Mouse (Mus musculus) liver, embryonic 14.5 days (tissue): ENCODE measurements around the gene Ing4. TPM values are rescaled to one million over a fixed set of nuclear protein-coding genes. Genes with fewer than 3 reads are reported as not detected.

Experiments
- ATAC-seq: fragments of 200-750 bp; cut with Nextera tagmentation; 2 replicates; pipeline ENCODE4 v1.8.0; 2017; ENCODE audit warnings: moderate number of reproducible peaks, mild to moderate bottlenecking, moderate library complexity; ENCODE audit not compliant: insufficient read depth
- DNase-seq, 3 experiments: peaks; one replicate each; pipeline ENCODE4 v3.0.0-alpha.2; 2012 to 2013; ENCODE audit warnings: low read depth in 3 of 3, low spot score in 3 of 3
- H3K27ac ChIP-seq: fragments of 300-500 bp; sonication (generic); 2 replicates; pipeline ENCODE4 v1.5.1; 2014; ENCODE audit warnings: moderate library complexity, mild to moderate bottlenecking, control low read depth, inconsistent platforms
- H3K27me3 ChIP-seq: fragments of 300-500 bp; sonication (generic); 2 replicates; pipeline ENCODE4 v1.6.1; 2014; ENCODE audit warnings: mild to moderate bottlenecking, low read length, moderate library complexity; ENCODE audit not compliant: control insufficient read depth, insufficient read depth
- H3K36me3 ChIP-seq: fragments of 300-500 bp; sonication (generic); replicated peaks from 2 replicates; pipeline ENCODE4 v1.6.1; 2014; ENCODE audit warnings: low read depth; ENCODE audit not compliant: control insufficient read depth, insufficient read depth
- H3K4me1 ChIP-seq, 2 experiments: fragments of 200-500 bp in 1 of 2; fragments of 300-500 bp in 1 of 2; sonication (generic) in 1 of 2; replicated peaks; 2 replicates each; pipeline ENCODE4 v1.6.1; 2012 to 2014; ENCODE audit warnings: antibody characterized with exemption in 1 of 2, inconsistent platforms in 1 of 2, low read length in 1 of 2; ENCODE audit not compliant: control insufficient read depth in 2 of 2, insufficient read depth in 2 of 2
- H3K4me2 ChIP-seq: fragments of 300-500 bp; sonication (generic); 2 replicates; pipeline ENCODE4 v1.6.1; 2014; ENCODE audit warnings: low read depth, mild to moderate bottlenecking, control low read depth, moderate library complexity
- H3K4me3 ChIP-seq, 2 experiments: fragments of 200-500 bp in 1 of 2; fragments of 300-500 bp in 1 of 2; sonication (generic) in 1 of 2; 2 replicates each; pipeline ENCODE4 v1.5.1; 2012 to 2014; ENCODE audit warnings: low read depth in 2 of 2, low read length in 2 of 2, mild to moderate bottlenecking in 2 of 2, control low read depth in 1 of 2, inconsistent platforms in 1 of 2, moderate library complexity in 1 of 2; ENCODE audit not compliant: insufficient read depth in 1 of 2
- H3K9ac ChIP-seq: fragments of 300-500 bp; sonication (generic); replicated peaks from 2 replicates; pipeline ENCODE4 v1.6.1; 2014; ENCODE audit warnings: mild to moderate bottlenecking, control low read depth, moderate library complexity
- H3K9me3 ChIP-seq: fragments of 300-500 bp; sonication (generic); 2 replicates; pipeline ENCODE4 v1.6.1; 2016; ENCODE audit warnings: low read length, mixed read lengths; ENCODE audit not compliant: control insufficient read depth
- CTCF ChIP-seq: IDR thresholded peaks from 2 replicates; pipeline ENCODE4 v1.5.1; 2016; ENCODE audit warnings: antibody characterized with exemption, low read depth, control low read depth
- EP300 ChIP-seq: IDR thresholded peaks from 2 replicates; pipeline ENCODE4 v1.6.1; 2016; ENCODE audit warnings: antibody characterized with exemption, low read depth
- WGBS: fragments of 180-500 bp; shearing (Covaris S2); extraction: QIAGEN DNeasy Blood & Tissue Kit; methylation state at CpG from one replicate; pipeline ENCODE4 v1.1.7; 2014; ENCODE audit not compliant: insufficient replicate concordance; 5-methylcytosine and 5-hydroxymethylcytosine counted together
- polyA plus RNA-seq, 2 experiments: library from polyadenylated mRNA; depleted of rRNA in 1 of 2; stranded (reverse) in 1 of 2; unstranded in 1 of 2; fragments of >200 nt; fragmentation: Nextera tagmentation in 1 of 2; extraction: Ambion mirVana in 1 of 2; gene quantifications; 2 replicates each; pipeline versions ENCODE4 v1.2.1 to v1.2.3; 2012 to 2014

Ing4 gene
- 14.1 and 17.9 TPM in 2 replicates for polyA plus RNA-seq (2012; rRNA removed)
- 17.2 and 21.9 TPM in 2 replicates for polyA plus RNA-seq (2014; fragmentation: Nextera tagmentation; extraction: Ambion mirVana)

GRCm38 (mm10) chr6:125039533-125040153 lies at the start of gene Ing4:
TSS of gene Ing4 (plus strand) at chr6:125039760.
- no peaks in the 10 kb centered on the region for H3K9me3 ChIP-seq
- DNase-seq: peak; percentile 95 to 97 (median 96)
- H3K36me3 ChIP-seq: peaks cover 26% of the 10 kb centered on the region
- TF ChIP-seq CTCF: no peak
- no peak for TF ChIP-seq EP300
- WGBS: under 1% methylated on average over 26 of the region's 26 CpGs
- H3K27ac ChIP-seq: peak within 1 kb of the TSS; percentile 57
- H3K4me1 ChIP-seq: peaks cover 18 to 27% of the 10 kb centered on the region in 2 experiments
- H3K27me3 ChIP-seq: no peaks in the 10 kb centered on the region
- H3K9ac ChIP-seq: peak within 1 kb of the TSS; percentile 76
- H3K4me2 ChIP-seq: peak within 1 kb of the TSS; percentile 92
- H3K4me3 ChIP-seq: peak within 1 kb of the TSS; percentile 71 to 94
- ATAC-seq: peak; percentile 94

GRCm38 (mm10) chr6:124992241-124992640 lies 47.3 kb upstream of the Ing4 start:
- WGBS: 61% methylated on average over 4 of the region's 4 CpGs
- Histone ChIP-seq H3K4me1 (peaks cover 0 to 2% of the 10 kb centered on the region in 2 experiments; a peak in 1 of 4 replicates), H3K36me3 (no peaks in the 10 kb centered on the region), H3K9ac (no peak overlapping the region), H3K27me3 (peaks cover 40% of the 10 kb centered on the region), H3K4me3 (no peak overlapping the region), H3K9me3 (no peaks in the 10 kb centered on the region), H3K27ac (no peak overlapping the region), H3K4me2 (no peak overlapping the region)
- no peak for TF ChIP-seq CTCF
- no peak for TF ChIP-seq EP300
- no peak for ATAC-seq
- DNase-seq: no peak

- no peaks in the 10 kb centered on the region for H3K9me3 ChIP-seq
- no peak for DNase-seq
- no peak overlapping the region for H3K4me2 ChIP-seq
- no peaks in the 10 kb centered on the region for H3K36me3 ChIP-seq
- H3K4me1 ChIP-seq: peaks cover 0 to 2% of the 10 kb centered on the region in 2 experiments; a peak in 1 of 4 replicates
- ATAC-seq: no peak
- H3K4me3 ChIP-seq: no peak overlapping the region
- TF ChIP-seq EP300 (no peak), CTCF (no peak)
- H3K27me3 ChIP-seq: peaks cover 51% of the 10 kb centered on the region
- WGBS: 62% methylated on average over 9 of the region's 9 CpGs
- no peak overlapping the region for H3K27ac ChIP-seq
- H3K9ac ChIP-seq: no peak overlapping the region
These were observed 46.2 kb upstream of the Ing4 start for GRCm38 (mm10) chr6:124993365-124993764.

GRCm38 (mm10) chr6:124993876-124994275 lies 45.7 kb upstream of the Ing4 start:
- H3K36me3 ChIP-seq: no peaks in the 10 kb centered on the region
- no peak overlapping the region for H3K4me3 ChIP-seq
- no peaks in the 10 kb centered on the region for H3K9me3 ChIP-seq
- no peak overlapping the region for H3K9ac ChIP-seq
- H3K4me2 ChIP-seq: no peak overlapping the region
- H3K27ac ChIP-seq: no peak overlapping the region
- ATAC-seq (no peak), DNase-seq (no peak)
- WGBS: 15% methylated on average over 11 of the region's 11 CpGs
- TF ChIP-seq CTCF (0 out of 2 replicates have a peak, but pooled peaks have one; percentile 7), EP300 (no peak)
- H3K27me3 ChIP-seq: peaks cover 56% of the 10 kb centered on the region
- peaks cover 0 to 2% of the 10 kb centered on the region in 2 experiments; a peak in 1 of 4 replicates for H3K4me1 ChIP-seq

- Histone ChIP-seq H3K4me3 (no peak overlapping the region), H3K36me3 (no peaks in the 10 kb centered on the region), H3K9ac (no peak overlapping the region), H3K4me2 (no peak overlapping the region), H3K27ac (no peak overlapping the region), H3K27me3 (peaks cover 68% of the 10 kb centered on the region), H3K9me3 (no peaks in the 10 kb centered on the region), H3K4me1 (peaks cover 0 to 2% of the 10 kb centered on the region in 2 experiments; a peak in 1 of 4 replicates)
- ATAC-seq: no peak
- WGBS: 70% methylated on average over 7 of the region's 7 CpGs
- DNase-seq: no peak
- TF ChIP-seq EP300 (no peak), CTCF (no peak)
These were observed 44.3 kb upstream of the Ing4 start for GRCm38 (mm10) chr6:124995246-124995645.
